Mouse (Mus musculus) megakaryocyte-erythroid progenitor cell, adult 5 weeks (primary cell): ENCODE results near the gene Tinagl1. TPM values are rescaled to one million over a fixed set of nuclear protein-coding genes. Genes with fewer than 3 reads are reported as not detected.

Experiments used
- polyA plus RNA-seq: library from polyadenylated mRNA; stranded (reverse); fragments of >175 nt; gene quantifications from 2 replicates; pipeline ENCODE4 v1.2.3, GENCODE M21; 2012

Gene Tinagl1
- 8.4 and 8.8 TPM in 2 replicates for polyA plus RNA-seq

GRCm38 (mm10) chr4:130175072-130175711 lies at the start of gene Tinagl1:
Tinagl1 (minus strand) TSS chr4:130175122.

GRCm38 (mm10) chr4:130222179-130222578 lies 47.3 kb upstream of the Tinagl1 start, which contains the start of gene Gm853:
Gm853 (minus strand) TSS chr4:130222401.

GRCm38 (mm10) chr4:130139214-130139492 lies 35.8 kb downstream of the Tinagl1 start, which contains the start of gene Hcrtr1:
Hcrtr1 (minus strand) TSS chr4:130139359.

Other genes starting within 250 kb of the Tinagl1 start
- gene Spocd1, start 245.9 kb downstream of the Tinagl1 start, polyA plus RNA-seq: 0.63 and 0.65 TPM in 2 replicates
- gene Adgrb2, start 190.3 kb downstream of the Tinagl1 start, polyA plus RNA-seq: 2.0 and 2.4 TPM in 2 replicates
- 4.6 and 11.7 TPM in 2 replicates for gene Col16a1, start 127.3 kb downstream of the Tinagl1 start, polyA plus RNA-seq
- 11.3 and 16.3 TPM in 2 replicates for gene Pef1, start 72.6 kb downstream of the Tinagl1 start, polyA plus RNA-seq
- gene Hcrtr1, start 35.8 kb downstream of the Tinagl1 start, polyA plus RNA-seq: not detected in 2 replicates
- gene Gm853, start 47.3 kb upstream of the Tinagl1 start, polyA plus RNA-seq: not detected in 2 replicates
- gene Serinc2, start 104.1 kb upstream of the Tinagl1 start, polyA plus RNA-seq: not detected in 2 replicates
- not detected in 2 replicates for gene Fabp3, start 133.5 kb upstream of the Tinagl1 start, polyA plus RNA-seq
- not detected in 2 replicates for gene Gm10570, start 133.6 kb upstream of the Tinagl1 start, polyA plus RNA-seq
- 12.5 and 12.6 TPM in 2 replicates for gene Zcchc17, start 184.8 kb upstream of the Tinagl1 start, polyA plus RNA-seq
- 57.2 and 61.4 TPM in 2 replicates for gene Snrnp40, start 185.0 kb upstream of the Tinagl1 start, polyA plus RNA-seq